Mouse (Mus musculus) neutrophil, adult 5-6 weeks (primary cell): ENCODE results near the gene Olfr71. TPM values are rescaled to one million over a fixed set of nuclear protein-coding genes. Genes with fewer than 3 reads are reported as not detected.

Experiments used
- ATAC-seq: fragments of 151-379, 151-347 bp; 2 replicates; pipeline ENCODE4 v1.8.0; 2017; ENCODE audit warnings: mild to moderate bottlenecking, moderate TSS enrichment; ENCODE audit not compliant: insufficient number of reproducible peaks, poor library complexity, low FRiP score, severe bottlenecking; ENCODE audit errors: extremely low read depth
- total RNA-seq: library from RNA; stranded (forward); fragments of 200-1000 nt; gene quantifications from 2 replicates; pipeline ENCODE4 v1.2.3, GENCODE M21; 2017

Olfr71 gene
- total RNA-seq, 1 experiment from 2014 or later = not detected

GRCm38 (mm10) chr4:43672070-43672469 is 38.0 kb downstream of the Olfr71 start:
- ATAC-seq = peak; percentile 39; the same call in 1 of the 2 replicates

GRCm38 (mm10) chr4:43669428-43669794 is 40.6 kb downstream of the Olfr71 start:
- no peak for ATAC-seq

- peak; percentile 88 for ATAC-seq
Observed at GRCm38 (mm10) chr4:43668782-43669427, 41.1 kb downstream of the Olfr71 start, which contains the start of the genes Tmem8b and Fam221b. Tmem8b (plus strand) TSS chr4:43668971. Fam221b (minus strand) TSS chr4:43669145.

GRCm38 (mm10) chr4:43666412-43666811 is 43.6 kb downstream of the Olfr71 start:
- no peak for ATAC-seq

- no peak for ATAC-seq
Observed at GRCm38 (mm10) chr4:43657146-43657545, 52.9 kb downstream of the Olfr71 start.

GRCm38 (mm10) chr4:43656339-43657109 is 53.5 kb downstream of the Olfr71 start, which contains the start of gene Hint2:
Hint2 (minus strand) TSS chr4:43656466.
- ATAC-seq = peak; percentile 85

- no peak for ATAC-seq
Observed at GRCm38 (mm10) chr4:43655656-43656338, 54.3 kb downstream of the Olfr71 start.

Other genes with a start within 250 kb of the Olfr71 start
- 5.9 and 7.4 TPM in 2 replicates for gene Sit1, start 226.5 kb downstream of the Olfr71 start, total RNA-seq
- 26.3 and 26.9 TPM in 2 replicates for gene Ccdc107, start 217.4 kb downstream of the Olfr71 start, total RNA-seq
- 1.5 and 2.6 TPM in 2 replicates for gene Arhgef39, start 210.6 kb downstream of the Olfr71 start, total RNA-seq
- not detected in 2 replicates for gene Car9, start 203.3 kb downstream of the Olfr71 start, total RNA-seq
- 2.2 and 3.0 TPM in 2 replicates for gene Tpm2, start 186.5 kb downstream of the Olfr71 start, total RNA-seq
- gene Creb3, start 147.9 kb downstream of the Olfr71 start, total RNA-seq = 91.4 and 142 TPM in 2 replicates
- 386 and 458 TPM in 2 replicates for gene Tln1, start 147.6 kb downstream of the Olfr71 start, total RNA-seq
- 21.0 and 23.2 TPM in 2 replicates for gene Rgp1, start 131.5 kb downstream of the Olfr71 start, total RNA-seq
- gene Gba2, start 131.4 kb downstream of the Olfr71 start, total RNA-seq = 22.2 and 23.2 TPM in 2 replicates
- gene Msmp, start 125.8 kb downstream of the Olfr71 start, total RNA-seq = not detected in 2 replicates
- 0.35 and 0.37 TPM in 2 replicates for gene Npr2, start 78.3 kb downstream of the Olfr71 start, total RNA-seq
- gene Spag8, start 56.7 kb downstream of the Olfr71 start, total RNA-seq = 0.23 and 0.86 TPM in 2 replicates
- 5.1 and 21.5 TPM in 2 replicates for gene Hint2, start 53.8 kb downstream of the Olfr71 start, total RNA-seq
- 0.47 and 0.49 TPM in 2 replicates for gene Tmem8b, start 41.3 kb downstream of the Olfr71 start, total RNA-seq
- gene Fam221b, start 41.1 kb downstream of the Olfr71 start, total RNA-seq = 0.61 and 0.93 TPM in 2 replicates
- not detected in 2 replicates for gene Olfr70, start 9.4 kb downstream of the Olfr71 start, total RNA-seq
- not detected in 2 replicates for gene Hrct1, start 16.9 kb upstream of the Olfr71 start, total RNA-seq
- gene Spaar, start 19.8 kb upstream of the Olfr71 start, total RNA-seq = not detected in 2 replicates
- gene Olfr159, start 60.8 kb upstream of the Olfr71 start, total RNA-seq = not detected in 2 replicates
- not detected in 2 replicates for gene Olfr156, start 113.6 kb upstream of the Olfr71 start, total RNA-seq
- gene Olfr157, start 129.9 kb upstream of the Olfr71 start, total RNA-seq = not detected in 2 replicates
- gene Olfr155, start 141.3 kb upstream of the Olfr71 start, total RNA-seq = not detected in 2 replicates
- 0.86 and 2.9 TPM in 2 replicates for gene Reck, start 165.3 kb upstream of the Olfr71 start, total RNA-seq
- gene Glipr2, start 247.1 kb upstream of the Olfr71 start, total RNA-seq = 257 and 262 TPM in 2 replicates